Mouse (Mus musculus): Measurements from ENCODE around the gene Cmbl. TPM values are rescaled to one million over a fixed set of nuclear protein-coding genes. Genes with fewer than 3 reads are reported as not detected.

Cmbl gene
- polyA plus RNA-seq, 1 experiment: not detected

- no peak for TF ChIP-seq GATA1 (IDR thresholded peaks at IDR 0.05; ENCODE audit: borderline replicate concordance, low read length)
- no peak for TF ChIP-seq FLI1 (IDR thresholded peaks at IDR 0.05; ENCODE audit: low read length)
- Histone ChIP-seq H3K4me3 (replicated peaks) (no peak overlapping the region), H3K27me3 (replicated peaks) (no peaks in the 10 kb centered on the region), H3K4me1 (peaks cover 28% of the 10 kb centered on the region), H3K9me3 (no peaks in the 10 kb centered on the region), H3K36me3 (replicated peaks; ENCODE audit: low read length) (peaks cover 71% of the 10 kb centered on the region)
Observed at GRCm38 (mm10) chr15:31590176-31590575, 25.0 kb downstream of the Cmbl start.

DNA sequence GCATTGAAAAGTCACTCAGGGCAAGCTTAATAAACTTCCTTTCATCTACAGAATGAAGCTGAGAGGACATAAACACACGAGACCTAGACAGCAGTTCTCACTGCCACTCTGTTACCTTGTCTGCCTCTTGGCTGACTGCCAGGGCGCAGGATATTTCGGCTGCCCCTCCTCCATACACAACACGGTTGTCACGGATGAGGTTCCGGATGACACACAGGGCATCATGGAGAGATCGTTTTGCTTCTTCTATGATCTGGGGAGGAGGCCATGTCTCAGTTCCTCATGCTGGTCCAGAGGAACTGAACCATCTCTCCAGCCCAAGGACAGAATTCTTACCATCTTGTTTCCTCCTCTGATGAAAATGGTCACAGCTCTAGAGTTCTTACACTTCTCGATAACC lies 27.3 kb downstream of the Cmbl start:
- TF ChIP-seq GATA1 (IDR thresholded peaks at IDR 0.05; ENCODE audit: borderline replicate concordance, low read length): no peak
- TF ChIP-seq FLI1 (IDR thresholded peaks at IDR 0.05; ENCODE audit: low read length): no peak
- Histone ChIP-seq H3K27me3 (replicated peaks) (no peaks in the 10 kb centered on the region), H3K9me3 (no peaks in the 10 kb centered on the region), H3K4me3 (replicated peaks) (no peak overlapping the region), H3K4me1 (peaks cover 7% of the 10 kb centered on the region), H3K36me3 (replicated peaks; ENCODE audit: low read length) (peaks cover 95% of the 10 kb centered on the region)

DNA sequence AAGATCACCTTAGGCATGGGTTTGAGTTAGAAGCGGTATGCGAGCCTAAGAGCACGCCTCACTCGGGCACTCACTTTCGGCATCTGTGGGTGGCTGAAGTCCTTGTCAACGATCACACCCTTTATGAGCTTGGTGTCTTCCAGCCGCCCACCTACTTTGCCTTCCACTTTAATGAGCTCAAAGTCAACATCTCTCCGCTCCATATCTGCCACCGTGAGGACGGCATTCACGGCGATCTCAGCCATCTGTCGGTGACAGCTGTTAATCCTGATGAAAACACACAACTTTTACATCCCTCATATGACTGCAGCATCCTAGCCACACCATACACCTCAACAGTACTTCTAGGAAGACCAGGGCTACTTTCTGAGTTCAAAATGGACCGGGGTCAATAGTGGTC lies 29.1 kb downstream of the Cmbl start:
- Histone ChIP-seq H3K4me1 (peaks cover 19% of the 10 kb centered on the region), H3K9me3 (no peaks in the 10 kb centered on the region), H3K27me3 (replicated peaks) (no peaks in the 10 kb centered on the region), H3K36me3 (replicated peaks; ENCODE audit: low read length) (peaks cover 96% of the 10 kb centered on the region), H3K4me3 (replicated peaks) (no peak overlapping the region)
- TF ChIP-seq FLI1 (IDR thresholded peaks at IDR 0.05; ENCODE audit: low read length) (no peak), GATA1 (IDR thresholded peaks at IDR 0.05; ENCODE audit: borderline replicate concordance, low read length) (no peak)

- TF ChIP-seq GATA1 (IDR thresholded peaks at IDR 0.05; ENCODE audit: borderline replicate concordance, low read length): no peak
- no peak for TF ChIP-seq FLI1 (IDR thresholded peaks at IDR 0.05; ENCODE audit: low read length)
- Histone ChIP-seq H3K36me3 (replicated peaks; ENCODE audit: low read length) (peaks cover 82% of the 10 kb centered on the region), H3K9me3 (no peaks in the 10 kb centered on the region), H3K4me1 (peaks cover 31% of the 10 kb centered on the region), H3K27me3 (replicated peaks) (no peaks in the 10 kb centered on the region), H3K4me3 (replicated peaks) (no peak overlapping the region)
Observed at GRCm38 (mm10) chr15:31595651-31596050, 30.5 kb downstream of the Cmbl start.

GRCm38 (mm10) chr15:31599834-31600233 lies 34.6 kb downstream of the Cmbl start:
- H3K9me3 ChIP-seq: no peaks in the 10 kb centered on the region
- no peak for TF ChIP-seq GATA1 (IDR thresholded peaks at IDR 0.05; ENCODE audit: borderline replicate concordance, low read length)
- no peak for TF ChIP-seq FLI1 (IDR thresholded peaks at IDR 0.05; ENCODE audit: low read length)
- H3K27me3 ChIP-seq (replicated peaks): no peaks in the 10 kb centered on the region
- peaks cover 41% of the 10 kb centered on the region for H3K36me3 ChIP-seq (replicated peaks; ENCODE audit: low read length)
- H3K4me3 ChIP-seq (replicated peaks): peak overlapping the region; percentile 81
- peaks cover 46% of the 10 kb centered on the region for H3K4me1 ChIP-seq

DNA sequence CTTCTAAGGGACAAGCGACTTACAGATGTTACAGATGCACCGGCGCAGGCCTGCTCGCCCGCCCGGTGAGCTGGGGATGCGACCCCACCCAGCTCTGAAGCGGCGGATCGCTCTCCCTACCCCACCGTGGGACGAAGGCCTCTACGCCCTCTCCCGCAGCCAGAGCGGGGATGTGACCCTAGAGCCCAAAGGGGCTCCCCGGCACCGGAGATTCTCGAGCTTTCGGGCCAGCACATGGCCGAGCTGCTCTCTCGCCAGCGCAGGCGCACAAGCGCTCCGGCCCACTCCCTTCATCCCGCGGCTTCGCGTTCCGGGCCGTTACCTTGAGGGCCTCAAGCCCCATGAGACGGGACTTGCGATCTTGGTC lies 36.1 kb downstream of the Cmbl start:
- Histone ChIP-seq H3K36me3 (replicated peaks; ENCODE audit: low read length) (peaks cover 26% of the 10 kb centered on the region), H3K9me3 (no peaks in the 10 kb centered on the region), H3K4me1 (peaks cover 50% of the 10 kb centered on the region), H3K27me3 (replicated peaks) (no peaks in the 10 kb centered on the region), H3K4me3 (replicated peaks) (peak overlapping the region; percentile 98)
- no peak for TF ChIP-seq GATA1 (IDR thresholded peaks at IDR 0.05; ENCODE audit: borderline replicate concordance, low read length)
- no peak for TF ChIP-seq FLI1 (IDR thresholded peaks at IDR 0.05; ENCODE audit: low read length)

GRCm38 (mm10) chr15:31601646-31602374 lies 36.6 kb downstream of the Cmbl start, which contains the start of the genes Cct5 and Fam173b:
Gene Cct5, minus strand, starts transcription at chr15:31601804.
Gene Fam173b, plus strand, starts transcription at chr15:31601852.
- TF ChIP-seq FLI1 (IDR thresholded peaks at IDR 0.05; ENCODE audit: low read length): peak; percentile 50; the same call in 1 of the 2 replicates
- no peak for TF ChIP-seq GATA1 (IDR thresholded peaks at IDR 0.05; ENCODE audit: borderline replicate concordance, low read length)
- peak within 1 kb of the TSS; percentile 98 for H3K4me3 ChIP-seq (replicated peaks)

DNA sequence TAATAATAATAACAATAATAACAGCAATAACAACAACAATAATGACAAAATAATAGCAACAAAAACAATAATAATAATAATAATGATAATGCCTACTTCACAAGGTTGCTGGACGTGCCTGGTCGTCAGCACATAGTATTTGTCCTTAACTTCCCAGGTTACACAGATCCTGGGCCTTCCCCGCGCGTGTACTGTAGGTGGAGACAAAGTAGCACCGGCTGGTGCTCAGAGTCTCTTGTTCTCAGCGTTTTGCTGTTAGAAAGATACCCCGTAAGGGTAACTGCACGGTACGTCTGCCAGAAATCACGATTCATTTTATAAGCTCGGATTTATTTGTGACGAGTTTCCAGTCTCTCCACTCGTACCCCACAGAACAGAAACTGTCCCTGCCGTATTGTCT lies 37.2 kb downstream of the Cmbl start:
- peak overlapping the region; percentile 98 for H3K4me3 ChIP-seq (replicated peaks)
- no peaks in the 10 kb centered on the region for H3K27me3 ChIP-seq (replicated peaks)
- H3K36me3 ChIP-seq (replicated peaks; ENCODE audit: low read length): peaks cover 16% of the 10 kb centered on the region
- TF ChIP-seq GATA1 (IDR thresholded peaks at IDR 0.05; ENCODE audit: borderline replicate concordance, low read length) (no peak), FLI1 (IDR thresholded peaks at IDR 0.05; ENCODE audit: low read length) (no peak)
- peaks cover 59% of the 10 kb centered on the region for H3K4me1 ChIP-seq
- no peaks in the 10 kb centered on the region for H3K9me3 ChIP-seq

More at GRCm38 (mm10) chr15:31601646-31602374, 36.6 kb downstream of the Cmbl start, which contains the start of the genes Cct5 and Fam173b:
- peaks cover 55% of the 10 kb centered on the region for H3K4me1 ChIP-seq
- H3K9me3 ChIP-seq: no peaks in the 10 kb centered on the region
- no peaks in the 10 kb centered on the region for H3K27me3 ChIP-seq (replicated peaks)
- peaks cover 21% of the 10 kb centered on the region for H3K36me3 ChIP-seq (replicated peaks; ENCODE audit: low read length)

DNA sequence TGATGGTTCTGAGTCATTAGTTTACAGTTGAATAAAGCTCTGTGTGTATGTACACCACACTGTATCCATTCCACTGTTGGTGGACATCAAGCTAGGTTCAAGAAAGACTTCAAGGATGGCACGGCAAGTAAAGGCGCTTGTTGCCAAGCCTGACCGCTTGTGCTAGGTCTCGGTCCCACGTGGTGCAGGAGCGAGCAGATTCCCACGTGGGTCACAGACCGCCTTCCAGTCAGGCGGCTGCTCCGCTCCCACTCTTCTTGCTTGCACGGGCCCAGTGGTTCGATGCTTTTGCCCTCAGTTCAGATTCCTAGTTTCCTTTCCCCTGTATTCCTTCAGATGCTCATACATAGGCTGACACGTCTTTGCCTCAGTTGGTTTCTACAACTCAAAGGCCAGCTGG lies 37.9 kb downstream of the Cmbl start:
- TF ChIP-seq FLI1 (IDR thresholded peaks at IDR 0.05; ENCODE audit: low read length): no peak
- H3K36me3 ChIP-seq (replicated peaks; ENCODE audit: low read length): peaks cover 16% of the 10 kb centered on the region
- peak overlapping the region; percentile 5 for H3K4me3 ChIP-seq (replicated peaks)
- peaks cover 59% of the 10 kb centered on the region for H3K4me1 ChIP-seq
- no peaks in the 10 kb centered on the region for H3K27me3 ChIP-seq (replicated peaks)
- H3K9me3 ChIP-seq: no peaks in the 10 kb centered on the region

DNA sequence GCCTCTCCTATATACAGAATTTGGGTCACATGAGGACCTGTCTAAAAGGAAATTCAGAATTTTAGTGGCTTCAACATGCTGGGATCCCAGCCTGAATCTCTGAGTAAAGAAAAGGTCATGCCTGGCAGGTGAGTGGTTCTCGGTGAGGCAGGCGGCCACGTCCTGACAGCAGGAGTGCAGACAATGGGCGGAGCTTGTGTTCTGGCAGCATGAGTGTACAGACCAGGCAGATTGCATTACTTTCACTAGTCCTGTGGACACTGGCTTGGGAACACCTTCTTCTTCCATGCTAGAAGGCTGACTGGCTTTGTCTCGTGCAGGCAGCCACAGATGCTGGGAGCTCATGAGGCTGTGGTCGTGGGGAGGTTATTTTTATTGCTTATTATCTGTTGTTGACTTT lies 41.6 kb downstream of the Cmbl start:
- TF ChIP-seq GATA1 (IDR thresholded peaks at IDR 0.05; ENCODE audit: borderline replicate concordance, low read length) (no peak), FLI1 (IDR thresholded peaks at IDR 0.05; ENCODE audit: low read length) (no peak)
- H3K36me3 ChIP-seq (replicated peaks; ENCODE audit: low read length): peaks cover 38% of the 10 kb centered on the region
- no peaks in the 10 kb centered on the region for H3K27me3 ChIP-seq (replicated peaks)
- H3K4me3 ChIP-seq (replicated peaks): peak overlapping the region; percentile 79
- no peaks in the 10 kb centered on the region for H3K9me3 ChIP-seq
- peaks cover 41% of the 10 kb centered on the region for H3K4me1 ChIP-seq
